In the genomic region with DNA sequence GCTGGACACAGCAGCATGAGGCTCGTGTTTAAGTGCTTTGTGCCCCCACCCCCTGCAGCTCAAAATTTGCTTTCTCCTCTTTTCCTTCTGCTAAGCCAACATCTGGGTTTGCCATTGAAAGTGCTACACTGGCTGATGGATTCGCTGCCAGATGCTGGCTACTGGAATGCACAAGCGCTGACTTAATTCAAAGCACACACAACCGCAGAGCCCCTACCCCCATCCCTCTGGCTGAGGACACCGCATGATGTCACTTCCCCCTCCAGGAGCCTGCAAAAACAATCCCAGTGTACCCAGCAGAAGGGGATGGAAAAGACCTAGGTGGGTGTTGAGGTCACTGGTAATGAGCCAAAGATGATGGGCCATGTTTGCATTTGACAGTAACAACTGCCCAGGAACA, we compare ENCODE assay signal across 14 mouse cellular contexts. TPM values are rescaled to one million over a fixed set of nuclear protein-coding genes. Genes with fewer than 3 reads are reported as not detected.
DNase-seq lines count a peak whose midpoint lies in the region; ATAC-seq and TF ChIP-seq lines count a peak whose summit lies in the region.
"Had no signal": no experiment of that assay in that cellular context is flagged by ENCODE, and none has a peak within 500 bp of the region (broad histone marks: within the 10 kb centered on the region; RNA-seq: fewer than 3 reads in every experiment).

No protein-coding gene starts in this region.

- no peaks in the 10 kb centered on the region for H3K27me3 ChIP-seq in heart, embryonic 10.5 days (ENCODE audit: insufficient read depth, poor library complexity, severe bottlenecking)
- H3K27me3 ChIP-seq in limb, embryonic 13.5 days: no peaks in the 10 kb centered on the region
- H3K27me3 ChIP-seq: forebrain, embryonic 13.5 days; hindbrain, embryonic 13.5 days; liver, embryonic 12.5 days; midbrain, embryonic 12.5 days had no signal

- TF ChIP-seq CTCF in layer of hippocampus, adult 2 months (conservative IDR thresholded peaks at IDR 0.05): no peak

- no peak for DNase-seq in layer of hippocampus, adult 2 months (ENCODE audit: low spot score in 2 of 2)
- DNase-seq in layer of hippocampus, postnatal 10 days (ENCODE audit: low spot score in 2 of 2): no peak
- DNase-seq in embryo, embryonic 11 days: peak; percentile 76
- DNase-seq in heart, embryonic 10.5 days (ENCODE audit: low spot score): no peak
- no peak for DNase-seq in kidney, postnatal 10 days
- DNase-seq in layer of hippocampus, postnatal 25 days (ENCODE audit: extremely low spot score in 1 of 2, low spot score in 1 of 2): no peak
- DNase-seq in kidney, postnatal 4 days: no peak
- DNase-seq: cerebellum, adult 2 months had no signal

- H3K9ac ChIP-seq in limb, embryonic 13.5 days: no peak overlapping the region
- H3K9ac ChIP-seq: forebrain, embryonic 13.5 days; hindbrain, embryonic 13.5 days; liver, embryonic 12.5 days; midbrain, embryonic 12.5 days had no signal

- H3K4me1 ChIP-seq in heart, embryonic 10.5 days: peaks cover 42% of the 10 kb centered on the region
- H3K4me1 ChIP-seq in limb, embryonic 13.5 days: peaks cover 81% of the 10 kb centered on the region

- ATAC-seq in limb, embryonic 13.5 days (ENCODE audit: low FRiP score, low read depth): peak; percentile 70; the same call in 1 of the 2 replicates
- ATAC-seq: forebrain, embryonic 13.5 days; liver, embryonic 12.5 days had no signal

- peaks cover 15% of the 10 kb centered on the region for H3K36me3 ChIP-seq in heart, embryonic 10.5 days
- H3K36me3 ChIP-seq in limb, embryonic 13.5 days: peaks cover 28% of the 10 kb centered on the region
- H3K36me3 ChIP-seq: liver, embryonic 12.5 days had no signal

- H3K4me3 ChIP-seq in layer of hippocampus, adult 2 months: no peak overlapping the region
- no peak overlapping the region for H3K4me3 ChIP-seq in heart, embryonic 10.5 days
- no peak overlapping the region for H3K4me3 ChIP-seq in limb, embryonic 13.5 days
- H3K4me3 ChIP-seq: forebrain, embryonic 13.5 days; hindbrain, embryonic 13.5 days; liver, embryonic 12.5 days; midbrain, embryonic 12.5 days had no signal

- WGBS in heart, embryonic 10.5 days: 61% methylated on average over 5 of the region's 5 CpGs
- 17% methylated on average over 5 of the region's 5 CpGs for WGBS in limb, embryonic 13.5 days

- H3K9me3 ChIP-seq in heart, embryonic 10.5 days: no peaks in the 10 kb centered on the region
- H3K9me3 ChIP-seq in limb, embryonic 13.5 days: 0 out of 2 replicates have a peak, but pooled peaks cover under 1% of the 10 kb centered on the region
- H3K9me3 ChIP-seq: hindbrain, embryonic 13.5 days; liver, embryonic 12.5 days; midbrain, embryonic 12.5 days had no signal

- H3K4me2 ChIP-seq in limb, embryonic 13.5 days (replicated peaks): peak overlapping the region; percentile 25
- H3K4me2 ChIP-seq: forebrain, embryonic 13.5 days; hindbrain, embryonic 13.5 days; liver, embryonic 12.5 days; midbrain, embryonic 12.5 days had no signal

- peak overlapping the region; percentile 14; the same call in 1 of the 2 replicates for H3K27ac ChIP-seq in layer of hippocampus, adult 2 months
- peak overlapping the region; percentile 38; the same call in 1 of the 2 replicates for H3K27ac ChIP-seq in heart, embryonic 10.5 days
- peak overlapping the region; percentile 90 for H3K27ac ChIP-seq in limb, embryonic 13.5 days
- H3K27ac ChIP-seq: forebrain, embryonic 13.5 days; hindbrain, embryonic 13.5 days; liver, embryonic 12.5 days; midbrain, embryonic 12.5 days had no signal

RNA-seq across cellular contexts. Expression of a gene that starts 17.8 kb away (rescaled TPM):
- 1 to 10 TPM; 1.1 to 1.6 TPM for total RNA-seq in layer of hippocampus, adult 2 months (2021)
- 1 to 10 TPM; 1.8 to 2.6 TPM for total RNA-seq in layer of hippocampus, postnatal 10 days (2021)
- polyA plus RNA-seq in heart, embryonic 10.5 days (2016; fragmentation: Nextera tagmentation; extraction: Ambion mirVana): 0.20 and 0.38 TPM in 2 replicates
- 0.55 and 0.86 TPM in 2 replicates for polyA plus RNA-seq in limb, embryonic 13.5 days (2015; fragmentation: Nextera tagmentation; extraction: Ambion mirVana)
- total RNA-seq in layer of hippocampus, postnatal 25 days (2021): under 1 TPM; 0.57 to 0.99 TPM
- polyA plus RNA-seq: large intestine, adult 2 months had no signal

RNA-seq across cellular contexts. Expression of a gene that starts 31.0 kb away (rescaled TPM):
- 100 to 1,000 TPM; 168 to 196 TPM for total RNA-seq in layer of hippocampus, adult 2 months (2021)
- 100 to 1,000 TPM; 255 to 337 TPM for total RNA-seq in layer of hippocampus, postnatal 10 days (2021)
- polyA plus RNA-seq in heart, embryonic 10.5 days (2016; fragmentation: Nextera tagmentation; extraction: Ambion mirVana): 37.4 and 39.2 TPM in 2 replicates
- polyA plus RNA-seq in limb, embryonic 13.5 days (2015; fragmentation: Nextera tagmentation; extraction: Ambion mirVana): 115 and 116 TPM in 2 replicates
- 100 to 1,000 TPM; 183 to 222 TPM for total RNA-seq in layer of hippocampus, postnatal 25 days (2021)

RNA-seq across cellular contexts. Expression of a gene that starts 34.5 kb away (rescaled TPM):
- 10 to 100 TPM; 26.5 to 28.5 TPM for total RNA-seq in layer of hippocampus, adult 2 months (2021)
- 10 to 100 TPM; 23.2 to 26.7 TPM for total RNA-seq in layer of hippocampus, postnatal 10 days (2021)
- polyA plus RNA-seq in heart, embryonic 10.5 days (2016; fragmentation: Nextera tagmentation; extraction: Ambion mirVana): 19.5 and 22.4 TPM in 2 replicates
- 22.1 and 25.0 TPM in 2 replicates for polyA plus RNA-seq in limb, embryonic 13.5 days (2015; fragmentation: Nextera tagmentation; extraction: Ambion mirVana)
- 10 to 100 TPM; 20.3 to 26.7 TPM for total RNA-seq in layer of hippocampus, postnatal 25 days (2021)

Comparison
In these comparisons a context has a peak if more than half of its experiments do, and no peak if none do; other contexts are left out.
1. H3K27ac ChIP-seq: peak in every context shown above with its lines; median percentile 90 in limb, embryonic 13.5 days; 38 in heart, embryonic 10.5 days; 14 in layer of hippocampus, adult 2 months.